Mouse (Mus musculus): Measurements from ENCODE around the gene Klk7. TPM values are rescaled to one million over a fixed set of nuclear protein-coding genes. Genes with fewer than 3 reads are reported as not detected.

Gene Klk7
- total RNA-seq (2021), result not detected in 2 replicates
- long read RNA-seq, result 0 reads

- no peak for DNase-seq
These were observed at the start of gene Klk7 for GRCm38 (mm10) chr7:43810994-43811393. Klk7 (plus strand) TSS chr7:43811294.

DNA sequence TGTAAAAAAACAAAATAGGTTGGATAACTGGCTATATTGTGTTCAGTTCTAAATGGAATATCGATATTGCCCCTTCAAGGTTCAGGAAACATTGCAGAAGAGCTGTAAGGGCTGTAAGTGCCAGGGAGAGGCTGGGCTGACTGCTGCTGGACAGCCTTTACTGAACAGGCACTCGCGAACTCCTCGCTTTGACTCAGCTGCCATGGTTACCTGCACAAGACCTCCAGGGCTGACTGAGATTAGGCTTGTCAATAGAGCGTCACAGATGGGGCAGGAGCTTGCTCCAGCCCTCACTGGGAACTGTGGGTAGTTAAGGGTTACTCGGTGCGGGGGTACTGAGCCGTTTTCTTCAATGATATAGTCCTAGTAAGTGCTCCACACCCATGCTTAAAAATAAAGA lies 44.6 kb upstream of the Klk7 start:
- DNase-seq, result no peak

GRCm38 (mm10) chr7:43768597-43768996 lies 42.5 kb upstream of the Klk7 start, which contains the start of gene Klk12:
Klk12 (plus strand) TSS chr7:43768897.
- DNase-seq, result no peak

GRCm38 (mm10) chr7:43769636-43770035 lies 41.5 kb upstream of the Klk7 start:
- no peak for DNase-seq

DNA sequence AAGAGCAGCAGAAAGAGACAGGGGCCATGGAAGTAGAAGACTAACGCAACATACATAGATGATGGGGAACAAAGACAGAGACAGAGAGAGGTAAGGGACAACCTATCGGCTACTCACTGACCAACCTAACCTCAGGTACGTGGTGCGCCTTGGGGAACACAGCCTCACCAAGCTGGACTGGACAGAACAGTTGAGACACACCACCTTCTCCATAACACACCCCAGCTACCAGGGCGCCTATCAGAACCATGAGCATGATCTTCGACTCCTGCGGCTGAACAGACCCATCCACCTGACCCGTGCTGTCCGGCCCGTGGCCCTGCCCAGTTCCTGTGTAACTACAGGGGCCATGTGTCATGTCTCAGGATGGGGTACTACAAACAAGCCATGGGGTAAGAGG lies 40.4 kb upstream of the Klk7 start:
- DNase-seq, result no peak

GRCm38 (mm10) chr7:43771916-43772315 lies 39.2 kb upstream of the Klk7 start:
- DNase-seq, result no peak

GRCm38 (mm10) chr7:43772901-43773300 lies 38.2 kb upstream of the Klk7 start:
- no peak for DNase-seq

DNA sequence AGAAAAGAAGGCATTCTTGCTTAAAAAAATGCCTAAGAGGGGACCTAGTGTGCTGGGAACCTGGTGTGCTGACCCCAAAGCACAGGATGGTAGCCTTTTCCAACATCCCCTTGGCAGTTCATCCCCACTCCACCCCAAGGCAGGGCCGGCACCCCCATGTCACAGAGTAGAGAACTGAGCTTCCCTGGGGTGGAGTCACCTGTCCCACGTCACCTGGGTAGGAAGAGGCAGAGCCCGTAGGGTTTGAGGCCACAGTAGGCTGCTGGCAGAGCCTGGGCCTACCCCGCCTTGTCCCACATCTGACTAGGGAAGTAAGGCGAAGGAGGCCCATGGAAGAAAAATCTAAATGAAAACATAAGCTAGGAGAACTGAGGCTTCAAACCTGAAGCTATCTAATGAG lies 36.7 kb upstream of the Klk7 start, which contains the start of gene Klk11:
Gene Klk11 (plus strand): TSS at position 241 of the 400 bp plus-strand sequence.
- DNase-seq, result no peak

DNA sequence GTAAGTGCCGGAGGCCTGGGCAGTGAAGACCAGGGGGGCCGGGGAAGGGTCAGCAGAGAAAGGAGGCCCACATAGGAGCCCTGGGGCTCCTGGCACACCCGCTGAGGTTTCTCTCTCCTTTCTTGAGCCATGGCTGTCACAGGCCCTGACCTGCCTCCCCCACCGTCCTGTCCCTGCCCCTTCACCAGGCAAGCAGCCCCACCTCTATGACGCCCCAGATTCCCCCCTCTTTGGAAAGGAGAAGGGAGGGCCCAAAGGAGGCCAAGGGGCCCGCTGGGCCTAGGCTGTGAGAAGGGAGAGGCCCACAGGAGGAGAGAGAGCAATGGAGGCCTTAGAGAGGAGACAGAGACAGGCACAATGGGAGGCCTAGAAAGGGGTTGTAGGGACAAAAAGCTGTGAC lies 36.3 kb upstream of the Klk7 start:
- no peak for DNase-seq

DNA sequence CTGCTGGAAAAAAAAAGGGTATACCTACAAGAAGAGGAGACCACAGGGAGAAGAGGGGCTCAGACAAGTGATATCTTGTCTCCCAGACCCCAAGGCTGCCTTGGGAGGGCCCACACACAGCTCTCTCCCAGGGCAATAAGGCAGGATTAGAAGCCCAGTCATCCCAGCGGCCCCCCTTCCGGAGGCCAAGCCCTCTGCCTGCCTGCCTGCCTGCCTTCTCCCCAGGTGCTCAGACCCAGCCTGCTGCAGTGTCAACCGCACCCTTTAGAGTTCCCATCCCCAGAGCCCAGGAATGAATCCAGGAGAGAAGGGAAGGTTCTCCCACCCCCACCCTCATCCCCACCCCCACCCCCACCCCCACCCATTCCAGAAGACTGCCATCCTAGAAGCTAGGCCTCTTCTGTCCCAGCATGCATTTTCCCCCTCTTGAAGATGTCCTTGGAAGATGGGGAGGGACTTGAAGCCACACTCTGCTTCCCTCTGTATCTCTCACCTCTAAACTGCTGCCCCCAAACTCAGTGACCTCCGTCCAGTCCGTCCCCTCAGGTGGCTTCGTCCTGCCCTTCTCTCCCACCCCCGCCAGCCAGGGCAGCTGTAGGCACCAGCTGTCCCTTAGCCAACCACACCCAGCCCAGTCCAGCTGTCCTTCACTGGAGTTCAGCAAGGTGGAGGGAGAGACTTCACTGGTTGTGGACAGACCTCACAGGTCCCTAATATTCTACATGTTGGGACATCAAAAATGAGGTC lies 35.6 kb upstream of the Klk7 start:
- DNase-seq, result no peak

GRCm38 (mm10) chr7:43776506-43776905 lies 34.6 kb upstream of the Klk7 start:
- no peak for DNase-seq

DNA sequence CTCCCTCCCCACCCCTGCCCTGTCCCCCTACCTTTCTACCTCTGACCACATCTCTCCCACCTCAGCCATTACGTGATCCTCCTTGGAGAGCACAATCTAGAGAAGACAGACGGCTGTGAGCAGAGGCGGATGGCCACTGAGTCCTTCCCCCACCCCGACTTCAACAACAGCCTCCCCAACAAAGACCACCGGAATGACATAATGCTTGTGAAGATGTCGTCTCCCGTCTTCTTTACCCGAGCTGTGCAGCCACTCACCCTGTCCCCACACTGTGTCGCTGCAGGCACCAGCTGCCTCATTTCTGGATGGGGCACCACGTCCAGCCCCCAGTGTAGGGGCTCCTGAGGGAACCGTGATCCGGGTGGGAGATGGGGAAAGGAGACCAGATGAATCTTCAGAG lies 33.7 kb upstream of the Klk7 start:
- no peak for DNase-seq

- no peak for DNase-seq
These were observed 32.7 kb upstream of the Klk7 start for GRCm38 (mm10) chr7:43778176-43778970.

DNA sequence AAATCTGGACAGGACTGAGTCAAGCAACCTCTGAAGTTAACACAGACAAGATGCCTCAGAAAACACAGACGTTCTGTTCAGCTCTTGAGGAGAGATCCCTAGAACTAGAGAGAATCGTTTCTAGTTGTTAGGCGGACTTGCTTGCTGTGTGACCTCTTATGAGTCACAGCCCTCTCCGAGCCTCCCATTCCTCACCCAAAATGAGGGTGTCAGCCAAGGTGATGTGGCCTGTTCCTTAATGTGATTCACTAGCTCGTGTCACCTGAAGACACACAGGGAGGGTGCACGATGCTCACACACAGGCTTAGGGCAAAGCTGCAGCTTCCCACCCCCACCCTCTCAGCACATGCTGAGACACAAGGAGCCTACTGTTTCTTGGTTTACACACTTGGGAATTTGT lies 30.9 kb upstream of the Klk7 start:
- no peak for DNase-seq

DNA sequence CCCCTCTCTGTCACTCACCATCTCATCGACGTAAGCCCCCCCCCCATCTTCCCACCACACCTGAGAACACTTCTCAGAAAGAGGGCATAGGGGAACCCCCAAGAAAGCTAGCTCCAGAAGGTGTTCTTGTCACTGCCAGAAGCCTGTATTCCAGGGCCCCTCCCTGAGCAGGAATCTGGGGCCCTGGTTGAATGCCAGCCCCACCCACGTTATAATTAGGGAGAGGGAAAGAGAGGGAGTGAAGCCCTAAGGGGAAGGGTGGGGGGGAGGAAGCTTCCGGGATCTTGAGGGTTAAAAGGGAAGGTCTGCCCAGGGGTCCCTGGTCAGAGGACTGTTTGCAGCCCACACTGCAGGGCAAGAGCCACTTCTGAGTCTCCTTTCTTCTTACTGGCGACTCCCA lies 30.3 kb upstream of the Klk7 start, which contains the start of gene Klk10:
Gene Klk10 (plus strand): TSS at position 290 of the 400 bp plus-strand sequence.
- no peak for DNase-seq

- no peak for DNase-seq
These were observed 29.6 kb upstream of the Klk7 start for GRCm38 (mm10) chr7:43781541-43781940.

GRCm38 (mm10) chr7:43782275-43783265 lies 28.5 kb upstream of the Klk7 start:
- DNase-seq, result peak; percentile 78

GRCm38 (mm10) chr7:43785286-43785685 lies 25.8 kb upstream of the Klk7 start:
- peak; percentile 37 for DNase-seq

GRCm38 (mm10) chr7:43788096-43788495 lies 23.0 kb upstream of the Klk7 start:
- DNase-seq, result no peak

- DNase-seq, result no peak
These were observed 21.8 kb upstream of the Klk7 start for GRCm38 (mm10) chr7:43789295-43789694.

DNA sequence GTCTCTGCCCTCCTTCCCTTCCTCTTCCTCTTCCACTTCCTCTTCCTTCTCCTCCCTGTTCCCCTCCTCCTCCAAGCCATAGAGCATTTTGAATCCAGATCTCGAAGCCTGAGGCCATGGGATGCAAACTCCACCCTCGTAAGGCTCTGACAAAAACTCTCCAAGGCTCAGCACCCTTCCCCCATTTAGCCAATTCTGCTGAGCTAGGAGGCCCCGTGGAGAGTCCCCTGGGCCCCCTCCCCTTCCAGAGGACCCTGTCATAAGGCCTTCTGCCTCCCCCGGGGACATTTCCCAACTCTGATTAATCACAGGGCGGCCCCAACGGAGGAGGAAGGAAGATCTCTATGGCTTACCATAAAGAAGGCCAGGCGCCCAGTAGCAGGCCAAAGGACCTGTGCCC lies 19.5 kb upstream of the Klk7 start, which contains the start of gene Klk9:
Gene Klk9 (plus strand): TSS at position 301 of the 400 bp plus-strand sequence.
- DNase-seq, result no peak

GRCm38 (mm10) chr7:43796355-43796754 lies 14.7 kb upstream of the Klk7 start:
- no peak for DNase-seq

All from adrenal gland, postnatal 25 days (tissue).